Mouse (Mus musculus) erythroblast, embryonic 14.5 days (primary cell): ENCODE results near the gene Nkain4.

Source experiments
- GATA1 ChIP-seq: IDR thresholded peaks from 2 replicates; pipeline ENCODE4 v1.6.1; 2012; ENCODE audit warnings: low read length, inconsistent platforms, mixed read lengths
- TAL1 ChIP-seq: IDR thresholded peaks from 3 replicates; pipeline ENCODE4 v1.6.1; 2012; ENCODE audit warnings: low read length, inconsistent platforms, mixed read lengths

DNA sequence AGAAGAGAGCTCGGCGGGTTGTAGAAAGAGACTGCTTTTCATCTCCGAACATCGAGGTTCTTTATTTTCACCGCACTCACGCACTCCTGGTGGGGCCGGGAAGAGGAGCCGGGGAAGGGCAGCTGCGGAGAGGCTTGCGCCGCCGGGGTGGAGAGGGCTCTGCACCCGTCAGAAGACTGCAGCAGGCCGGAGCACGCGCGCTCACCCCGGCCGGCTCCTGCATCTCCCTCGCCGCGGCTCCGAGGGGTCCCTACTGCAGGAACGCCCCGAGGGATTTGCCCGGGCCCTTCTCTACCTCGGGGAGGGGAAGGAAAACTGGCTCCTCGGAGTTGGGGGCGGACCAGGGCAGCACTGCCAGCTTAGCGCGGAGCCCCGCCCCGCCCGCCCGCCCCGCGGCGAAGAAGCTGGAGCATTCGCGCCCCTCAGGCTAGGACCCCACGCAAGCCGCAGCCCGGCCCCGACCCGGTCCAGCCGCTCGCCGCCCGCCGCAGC is 60.9 kb downstream of the Nkain4 start:
- TF ChIP-seq GATA1 (no peak), TAL1 (no peak)
